Mouse (Mus musculus) activated CD4-positive, CD25-positive, alpha-beta regulatory T cell, adult 9 weeks (primary cell): ENCODE data around the gene Arhgap17. TPM values are rescaled to one million over a fixed set of nuclear protein-coding genes. Genes with fewer than 3 reads are reported as not detected.

Source experiments
- polyA plus RNA-seq: library from polyadenylated mRNA; unstranded; fragments of 100-300 nt; shearing (Covaris generic); gene quantifications from one replicate; pipeline ENCODE4 v1.2.1, GENCODE M21; 2017

The Arhgap17 gene
- 50.5 TPM for polyA plus RNA-seq

GRCm38 (mm10) chr7:123369759-123370481, at the start of gene Arhgap17, which contains the start of gene Lcmt1:
Arhgap17 (minus strand) TSS chr7:123369915.
Lcmt1 (plus strand) TSS chr7:123369784.

Other genes starting within 250 kb of the Arhgap17 start
- gene Tnrc6a, start 246.0 kb downstream of the Arhgap17 start, polyA plus RNA-seq: 55.5 TPM
- 0.35 TPM for gene Slc5a11, start 155.1 kb downstream of the Arhgap17 start, polyA plus RNA-seq
- gene Lcmt1, start 131 bp downstream of the Arhgap17 start, polyA plus RNA-seq: 41.9 TPM
- not detected for gene Aqp8, start 92.4 kb upstream of the Arhgap17 start, polyA plus RNA-seq
- gene Zkscan2, start 130.5 kb upstream of the Arhgap17 start, polyA plus RNA-seq: 0.13 TPM